Mouse (Mus musculus): Measurements from ENCODE around the gene Slc10a6. TPM values are rescaled to one million over a fixed set of nuclear protein-coding genes. Genes with fewer than 3 reads are reported as not detected.

Slc10a6 gene
- polyA plus RNA-seq, 1 experiment from 2014 or later, result not detected

Other genes with a start within 250 kb of the Slc10a6 start
- gene Ptpn13, start 204.2 kb downstream of the Slc10a6 start, polyA plus RNA-seq (2014; fragmentation: Nextera tagmentation; extraction: Ambion mirVana), result 15.1 and 16.4 TPM in 2 replicates
- gene 1700016H13Rik, start 26.6 kb upstream of the Slc10a6 start, polyA plus RNA-seq (2014; fragmentation: Nextera tagmentation; extraction: Ambion mirVana), result 0.48 TPM in 1 of 2 replicates, not detected in the other
- gene Aff1, start 63.0 kb upstream of the Slc10a6 start, polyA plus RNA-seq (2014; fragmentation: Nextera tagmentation; extraction: Ambion mirVana), result 11.2 and 11.8 TPM in 2 replicates

Measured in neural tube, embryonic 11.5 days (tissue).